Mouse (Mus musculus): Measurements from ENCODE around the gene Calr3.

The Calr3 gene

DNA sequence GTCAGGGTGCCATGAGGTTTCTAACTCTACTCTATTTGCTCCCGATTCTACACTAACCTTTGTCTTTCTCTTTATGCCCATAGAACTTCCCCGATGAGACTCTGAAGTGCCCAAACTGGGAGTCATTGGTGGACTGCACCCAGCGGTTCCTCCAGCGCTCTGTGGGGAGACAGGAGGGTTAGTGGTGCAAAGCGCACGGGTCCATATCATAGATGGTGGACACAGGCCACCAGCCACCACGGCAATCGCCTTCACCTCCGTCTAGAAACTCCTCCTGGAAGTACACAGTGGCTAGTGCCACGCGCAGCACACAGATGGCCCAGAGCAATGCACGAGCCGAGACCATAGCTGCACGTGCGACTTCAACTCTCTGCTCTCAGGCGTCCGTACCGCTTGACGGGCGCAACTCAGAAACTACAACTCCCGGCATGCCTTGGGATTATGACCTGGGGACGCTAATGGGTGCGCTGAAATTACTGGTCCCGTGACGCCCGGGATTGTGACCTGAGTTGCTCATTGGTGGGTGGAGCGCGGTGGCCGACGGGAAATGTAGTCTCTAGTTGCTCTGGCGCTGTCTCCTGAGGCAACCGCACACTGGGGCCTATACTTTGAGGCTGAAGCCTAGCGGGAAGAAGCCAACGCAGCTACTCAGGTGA, at the start of gene Calr3, which contains the start of gene 1700030K09Rik:
Gene Calr3, minus strand, starts transcription at position 533 of the 656 bp plus-strand sequence.
Gene 1700030K09Rik, plus strand, starts transcription at position 543 of the 656 bp plus-strand sequence.
- peak; percentile 99 for DNase-seq

GRCm38 (mm10) chr8:72493381-72493780, 49.7 kb upstream of the Calr3 start:
- no peak for DNase-seq

DNA sequence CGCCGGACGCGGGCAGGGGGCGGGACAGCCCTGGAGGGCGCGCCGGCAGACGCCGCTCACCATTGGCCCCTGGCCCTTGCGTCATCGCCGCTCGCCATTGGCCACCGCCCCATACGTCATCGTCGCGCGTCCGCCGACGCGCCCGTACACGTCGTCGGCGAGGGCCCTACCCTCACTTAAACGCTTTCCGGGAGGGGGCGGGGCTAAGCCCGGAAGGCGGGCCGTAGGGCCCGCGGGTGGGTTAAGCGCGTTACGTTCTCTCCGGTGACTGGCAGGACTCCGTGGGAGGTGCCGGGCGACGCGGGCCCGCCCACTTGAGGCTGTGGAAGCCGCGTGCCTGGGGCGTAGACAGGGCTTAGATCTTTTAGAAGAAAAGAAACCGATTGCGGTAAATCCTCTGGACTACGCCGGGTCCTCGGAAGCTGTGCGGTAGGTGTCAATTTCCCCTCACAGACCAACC, 49.0 kb upstream of the Calr3 start:
- peak; percentile 100 for DNase-seq

DNA sequence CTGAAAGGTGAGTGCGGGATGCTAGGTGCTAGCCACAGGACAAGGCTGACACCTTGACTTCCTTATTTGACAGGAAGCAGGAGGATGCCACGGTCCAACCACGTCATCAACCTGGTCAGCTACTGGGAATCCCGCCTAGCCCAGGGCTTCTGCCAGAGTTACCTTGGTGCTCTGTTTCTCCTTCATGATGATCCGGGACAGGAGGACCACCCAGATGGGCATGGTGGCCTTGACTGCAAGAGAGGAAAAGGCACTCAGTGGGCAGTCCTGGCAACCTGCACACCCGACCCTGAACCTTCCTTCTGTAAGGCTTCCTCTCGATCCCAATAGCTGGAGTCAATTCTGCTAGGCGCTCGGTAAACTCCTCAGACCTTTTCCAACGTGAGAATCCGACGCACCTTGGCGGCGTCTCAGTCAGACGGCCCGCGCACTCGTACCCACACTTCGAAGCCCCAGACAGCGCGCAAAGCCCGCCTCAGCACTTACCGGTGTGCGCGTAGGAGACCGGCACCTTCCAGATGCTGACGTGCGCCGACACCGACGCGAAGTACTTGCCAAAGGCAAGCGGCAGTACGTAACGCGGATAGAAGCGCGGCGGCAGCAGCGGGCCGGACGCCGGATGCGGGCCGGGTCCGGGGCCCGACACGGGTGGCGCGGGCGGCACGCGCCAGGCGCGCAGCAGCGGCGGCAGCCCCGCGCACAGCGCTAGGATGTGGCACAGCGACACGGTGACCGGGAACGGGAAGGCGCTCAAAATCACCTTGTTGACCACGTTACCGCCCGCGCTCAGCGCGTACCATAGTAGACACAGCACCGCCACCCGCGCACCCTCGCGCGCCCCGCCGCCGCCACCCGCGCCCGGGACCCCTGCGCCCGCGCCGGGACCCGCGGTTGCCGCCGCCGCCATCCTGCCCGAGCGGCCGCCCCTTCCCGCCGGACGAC, 48.3 kb upstream of the Calr3 start, which contains the start of gene Slc35e1:
Gene Slc35e1, minus strand, starts transcription at position 935 of the 942 bp plus-strand sequence.
- peak; percentile 27 for DNase-seq

DNA sequence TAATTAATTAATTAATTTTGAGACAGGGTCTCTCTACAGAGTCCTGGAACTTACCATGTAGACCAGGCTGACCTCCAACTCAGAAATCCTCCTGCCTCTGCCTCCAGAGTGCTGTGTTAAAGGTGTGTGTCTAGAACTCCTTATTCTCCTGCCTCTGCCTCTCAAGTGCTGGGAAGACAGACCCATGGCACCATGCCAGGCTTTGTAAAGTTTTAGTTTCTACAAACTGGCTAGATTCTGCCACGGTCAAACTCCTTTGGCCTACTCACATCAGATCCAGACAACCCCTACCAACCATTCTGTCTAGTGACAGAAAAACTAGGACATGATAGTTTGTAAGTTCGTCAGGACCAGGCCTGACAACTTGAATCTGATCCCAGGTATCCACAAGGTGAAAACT, 47.3 kb upstream of the Calr3 start:
- DNase-seq: peak; percentile 24

- DNase-seq: no peak
These were observed 43.3 kb upstream of the Calr3 start for GRCm38 (mm10) chr8:72487014-72487413.

DNA sequence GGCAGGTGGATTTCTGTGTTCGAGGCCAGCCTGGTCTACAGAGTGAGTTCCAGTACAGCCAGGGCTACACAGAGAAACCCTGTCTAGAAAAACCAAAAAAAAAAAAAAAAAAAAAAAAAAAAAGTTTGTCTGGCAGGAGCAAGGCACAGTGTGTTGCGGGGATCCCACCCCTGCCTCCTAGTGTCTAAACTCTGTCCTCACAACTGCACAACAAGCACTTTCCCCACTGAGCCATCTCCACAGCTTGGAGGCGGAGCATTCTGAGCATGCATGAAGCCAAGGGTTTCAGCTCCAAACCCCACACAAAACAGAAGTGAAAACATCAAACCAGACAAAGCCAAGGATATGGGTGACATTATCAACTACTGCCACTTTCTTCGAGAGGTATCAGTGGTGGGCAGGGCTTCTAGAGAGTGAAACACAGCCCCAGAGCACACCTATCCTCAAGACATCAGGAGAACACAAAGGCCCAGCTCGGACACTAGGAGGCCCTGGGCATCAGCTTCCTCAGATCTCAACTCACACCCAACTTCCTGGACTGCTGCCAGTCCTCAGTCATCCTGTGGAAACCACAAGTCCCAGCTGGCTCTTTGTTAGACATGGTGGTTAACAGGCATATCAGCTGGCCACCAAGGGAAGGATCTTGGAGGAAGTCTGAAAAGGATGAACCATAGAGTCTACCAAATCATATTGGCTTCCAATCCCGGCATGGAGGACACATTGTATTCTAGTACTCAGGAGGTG, 42.0 kb upstream of the Calr3 start:
- DNase-seq: peak; percentile 44

DNA sequence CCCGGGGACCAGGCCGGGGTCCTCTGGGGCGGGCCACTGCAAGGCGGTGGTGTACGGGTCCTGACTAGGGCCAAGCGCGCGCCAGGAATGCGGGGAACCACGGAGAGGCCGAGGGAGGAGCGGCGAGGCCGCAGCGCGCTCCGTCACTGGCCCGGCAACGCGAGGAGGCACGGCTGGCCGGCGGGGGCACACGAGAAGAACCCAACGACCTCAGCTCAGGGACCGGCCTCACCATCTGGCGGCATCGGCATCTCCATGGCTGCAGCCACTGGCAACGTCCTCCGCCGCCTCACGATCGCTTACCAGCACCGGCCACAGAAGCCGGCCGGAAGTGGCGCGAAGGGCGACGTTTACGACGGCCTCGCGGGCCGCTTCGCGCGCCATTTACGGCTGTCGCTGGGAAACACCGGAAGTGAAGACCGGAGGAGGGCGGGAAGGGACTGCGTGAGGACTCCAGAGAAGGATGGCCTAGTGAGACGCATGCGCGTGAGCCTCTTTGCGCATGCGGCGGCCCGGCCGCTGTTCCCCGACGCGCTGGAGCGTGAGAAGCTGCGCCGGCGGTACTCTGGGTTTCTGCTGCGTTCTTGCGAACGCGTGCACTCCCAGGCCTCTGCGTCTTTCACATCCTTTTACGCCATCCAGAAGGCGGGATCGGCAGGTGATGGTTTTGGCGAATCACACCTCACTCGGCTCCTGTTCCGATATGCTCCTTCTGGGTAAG, 31.3 kb upstream of the Calr3 start, which contains the start of gene Cherp:
Gene Cherp, minus strand, starts transcription at position 401 of the 721 bp plus-strand sequence.
- peak; percentile 98 for DNase-seq

- DNase-seq: peak; percentile 22
These were observed 27.0 kb upstream of the Calr3 start for GRCm38 (mm10) chr8:72470684-72471083.

GRCm38 (mm10) chr8:72469984-72470383, 26.3 kb upstream of the Calr3 start:
- DNase-seq: no peak

DNA sequence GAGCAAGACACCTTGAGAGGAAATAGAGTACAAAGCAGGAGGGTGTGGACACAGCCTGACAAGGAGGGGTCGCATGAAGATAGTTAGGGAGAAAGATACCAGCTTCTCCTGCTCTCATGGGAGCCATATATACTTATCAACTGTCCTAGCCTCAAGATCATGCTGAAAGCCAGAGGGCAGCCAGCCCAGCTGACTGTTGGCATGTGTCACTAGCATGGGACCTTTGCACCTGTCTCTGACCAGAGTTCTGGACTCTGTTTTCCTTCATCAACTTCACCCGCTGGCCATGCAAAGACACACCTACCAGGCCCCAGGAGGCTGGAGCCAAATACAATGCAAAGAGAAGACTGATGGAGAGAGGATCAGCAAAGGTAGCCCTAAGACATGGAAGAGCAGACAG, 25.6 kb upstream of the Calr3 start:
- DNase-seq: peak; percentile 29

DNA sequence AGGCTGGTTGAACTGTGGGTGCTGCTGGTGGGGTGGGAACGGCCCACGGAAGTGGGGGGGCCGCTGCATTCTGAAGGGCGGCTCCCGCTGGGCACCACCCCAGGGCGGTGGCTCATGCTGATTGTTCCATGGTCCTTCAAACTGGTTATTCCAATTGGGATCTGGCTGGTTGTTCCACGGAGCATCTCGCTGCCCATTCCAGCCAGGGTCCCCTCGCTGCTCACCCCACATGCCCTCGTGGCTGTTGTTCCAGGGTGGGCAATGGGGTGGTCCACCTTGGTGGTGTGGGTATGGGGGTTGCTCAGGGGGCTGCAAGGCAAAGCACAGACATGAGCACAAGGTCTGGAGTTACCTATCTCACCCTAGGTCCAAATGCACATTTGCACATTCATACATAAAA, 20.5 kb upstream of the Calr3 start:
- DNase-seq: no peak

DNA sequence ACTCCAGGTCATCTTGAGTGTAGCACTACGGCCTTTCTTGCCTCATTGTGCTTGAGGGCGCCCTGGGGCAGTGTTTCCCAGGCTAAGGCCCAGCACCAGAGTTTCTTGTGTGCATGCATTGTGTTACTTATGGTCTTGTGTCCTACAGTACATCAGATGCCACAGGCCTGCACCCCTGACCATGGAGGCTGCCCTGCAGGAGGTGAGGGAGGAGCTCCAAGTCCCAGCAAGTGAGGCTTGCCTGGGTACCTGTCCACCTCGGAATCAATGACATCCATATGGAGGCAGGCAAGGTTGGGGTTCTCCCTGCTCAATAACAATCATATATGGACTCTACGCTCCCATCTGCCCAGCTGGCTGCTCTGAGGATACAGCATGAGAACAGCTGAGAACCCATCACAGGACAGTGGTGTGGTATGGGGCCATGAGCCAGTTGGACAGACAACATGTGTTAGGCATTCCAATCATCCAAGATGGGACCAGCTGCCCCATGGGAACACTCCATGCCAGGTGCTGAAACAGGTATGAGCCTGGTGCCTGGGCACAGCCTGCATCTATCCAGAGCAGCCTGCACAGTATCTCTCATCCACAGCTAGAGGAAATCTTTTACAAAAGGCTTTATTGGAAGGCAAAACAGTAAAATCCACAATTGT, 16.3 kb upstream of the Calr3 start:
- no peak for DNase-seq

DNA sequence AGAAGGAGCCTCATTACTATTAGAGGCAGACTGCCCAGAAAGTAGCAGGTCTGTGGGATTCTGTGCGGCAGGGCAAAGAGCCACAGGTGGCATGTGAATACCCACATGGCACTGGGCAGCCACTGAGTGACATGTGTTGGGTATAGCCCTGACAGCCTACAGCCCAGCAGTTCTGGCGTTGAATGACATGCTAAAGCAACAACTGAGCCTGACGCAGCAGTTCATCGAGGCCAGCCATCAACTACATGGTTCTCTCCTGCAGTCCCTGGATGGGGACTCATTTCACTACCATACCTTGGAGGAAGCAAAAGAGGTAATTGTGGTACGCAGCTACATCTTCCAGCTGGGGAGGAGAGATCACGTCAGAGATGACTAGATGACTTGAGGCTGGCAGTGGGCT, 14.8 kb upstream of the Calr3 start:
- DNase-seq: no peak

DNA sequence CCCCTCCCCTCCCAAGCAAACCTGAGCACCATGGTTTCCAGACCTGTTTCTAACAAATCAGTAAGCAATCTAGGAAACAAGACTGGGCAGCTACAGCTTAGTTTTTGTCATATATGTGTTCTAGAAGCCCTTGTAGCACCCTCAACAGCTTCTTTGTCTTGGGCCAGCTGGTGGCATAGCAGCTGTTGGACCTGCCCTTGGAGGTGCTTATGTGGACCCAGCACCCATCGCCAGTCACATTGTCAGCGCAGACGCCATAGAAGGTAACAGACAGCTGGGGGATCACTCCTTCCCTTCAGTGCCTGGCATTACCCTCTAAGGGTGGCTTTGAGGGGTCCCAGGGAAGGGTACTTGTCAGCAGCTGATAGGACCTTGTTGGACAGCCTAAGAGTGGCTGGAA, 14.1 kb upstream of the Calr3 start:
- DNase-seq: no peak

DNA sequence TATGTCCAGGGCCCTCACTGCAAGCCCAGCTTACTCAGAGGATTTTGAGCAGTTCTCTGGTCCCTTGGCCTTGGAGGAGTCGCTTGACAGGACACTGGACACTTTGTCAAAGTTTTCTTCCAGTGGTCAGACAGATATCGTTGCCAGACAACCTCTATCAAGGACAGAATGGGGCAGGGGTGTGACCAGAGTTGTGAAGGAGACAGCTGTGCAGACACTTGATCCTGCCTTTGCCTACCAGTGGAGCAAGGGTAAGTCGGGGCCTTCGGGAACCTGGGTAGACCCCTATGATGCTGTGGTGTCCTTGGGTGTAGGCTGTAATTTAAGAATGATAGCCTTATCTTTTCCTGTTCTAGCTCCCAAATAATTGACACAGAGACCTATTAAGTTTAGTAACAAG, 11.6 kb upstream of the Calr3 start:
- no peak for DNase-seq

GRCm38 (mm10) chr8:72453904-72454303, 10.2 kb upstream of the Calr3 start:
- no peak for DNase-seq

- DNase-seq: no peak
These were observed 7.8 kb upstream of the Calr3 start for GRCm38 (mm10) chr8:72451516-72451915.

DNA sequence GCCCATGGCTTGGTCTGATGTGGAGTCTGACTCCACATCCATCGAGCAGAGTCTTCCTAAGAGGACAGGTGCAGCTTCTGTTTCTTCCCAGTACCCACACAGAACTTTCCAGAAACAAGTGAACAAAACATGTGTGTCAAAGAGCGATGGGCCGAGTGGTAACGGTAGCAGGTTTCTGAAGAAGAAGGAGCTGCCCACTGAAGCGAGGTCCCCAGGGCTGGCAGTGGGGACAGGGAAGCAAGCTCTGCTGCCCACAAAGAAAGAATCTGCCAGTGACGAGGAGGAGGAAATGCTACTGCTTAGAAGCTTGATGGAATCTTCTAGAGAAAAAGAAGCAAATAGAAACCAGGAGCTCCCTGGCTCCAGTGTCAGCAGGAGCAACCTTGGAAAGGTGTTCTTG, 1.4 kb upstream of the Calr3 start:
- no peak for DNase-seq

DNA sequence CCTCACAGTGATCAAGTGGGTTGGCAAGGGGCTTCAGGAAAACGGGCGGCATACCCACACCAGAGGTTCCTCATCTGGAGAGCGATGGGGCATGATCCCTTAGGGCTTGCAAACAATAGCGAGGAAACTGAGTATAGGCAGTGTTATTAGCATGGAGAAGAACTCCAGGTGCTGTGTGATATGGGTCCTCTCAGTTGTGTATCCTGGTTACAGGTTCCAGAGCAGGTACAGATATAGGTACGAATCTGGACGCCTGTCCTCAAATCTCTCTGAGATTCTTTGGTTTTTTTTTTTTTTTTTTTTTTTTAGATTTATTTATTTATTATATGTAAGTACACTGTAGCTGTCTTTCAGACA, 302 bp upstream of the Calr3 start:
- DNase-seq: no peak

- no peak for DNase-seq
These were observed 5.2 kb downstream of the Calr3 start for GRCm38 (mm10) chr8:72438248-72439015.
